Mouse (Mus musculus) liver, embryonic 15.5 days (tissue): Measurements from ENCODE around the gene Ldb1. TPM values are rescaled to one million over a fixed set of nuclear protein-coding genes. Genes with fewer than 3 reads are reported as not detected.
A peak's percentile ranks its signal among the peaks of the same experiment; 100 is the strongest.

Experiments used
- ATAC-seq: fragments of 200-750 bp; cut with Nextera tagmentation; 2 replicates; pipeline ENCODE4 v1.8.0; 2017; ENCODE audit warnings: moderate number of reproducible peaks, mild to moderate bottlenecking, moderate library complexity; ENCODE audit not compliant: insufficient read depth
- H3K27ac ChIP-seq: fragments of 300-500 bp; sonication (generic); replicated peaks from 2 replicates; pipeline ENCODE4 v1.5.1; 2015; ENCODE audit warnings: mild to moderate bottlenecking, inconsistent platforms
- H3K27me3 ChIP-seq: fragments of 300-500 bp; sonication (generic); 2 replicates; pipeline ENCODE4 v1.6.1; 2015; ENCODE audit warnings: mild to moderate bottlenecking, inconsistent platforms
- H3K36me3 ChIP-seq: fragments of 300-500 bp; sonication (generic); replicated peaks from 2 replicates; pipeline ENCODE4 v1.6.1; 2015; ENCODE audit warnings: moderate library complexity, mild to moderate bottlenecking, inconsistent platforms
- H3K4me1 ChIP-seq: fragments of 300-500 bp; sonication (generic); replicated peaks from 2 replicates; pipeline ENCODE4 v1.6.1; 2015; ENCODE audit warnings: inconsistent platforms
- H3K4me2 ChIP-seq: fragments of 300-500 bp; sonication (generic); 2 replicates; pipeline ENCODE4 v1.6.1; 2015; ENCODE audit warnings: moderate library complexity, mild to moderate bottlenecking, inconsistent platforms
- H3K4me3 ChIP-seq: fragments of 300-500 bp; sonication (generic); replicated peaks from 2 replicates; pipeline ENCODE4 v1.5.1; 2015; ENCODE audit warnings: mild to moderate bottlenecking, inconsistent platforms
- H3K9ac ChIP-seq: fragments of 300-500 bp; sonication (generic); 2 replicates; pipeline ENCODE4 v1.6.1; 2015; ENCODE audit warnings: moderate library complexity, mild to moderate bottlenecking, inconsistent platforms
- H3K9me3 ChIP-seq: fragments of 300-500 bp; sonication (generic); replicated peaks from 2 replicates; pipeline ENCODE4 v1.6.1; 2016; ENCODE audit warnings: inconsistent platforms
- WGBS: fragments of 180-500 bp; shearing (Covaris S2); methylation state at CpG from one replicate; pipeline ENCODE4 v1.1.7; 2015; ENCODE audit warnings: mixed read lengths; ENCODE audit not compliant: insufficient replicate concordance; 5-methylcytosine and 5-hydroxymethylcytosine counted together
- polyA plus RNA-seq: library from polyadenylated mRNA; unstranded; fragments of >200 nt; fragmentation: Nextera tagmentation; extraction: Ambion mirVana; gene quantifications from 2 replicates; pipeline ENCODE4 v1.2.1, GENCODE M21; 2015

The Ldb1 gene
- polyA plus RNA-seq, 1 experiment from 2014 or later = 27.0 TPM

DNA sequence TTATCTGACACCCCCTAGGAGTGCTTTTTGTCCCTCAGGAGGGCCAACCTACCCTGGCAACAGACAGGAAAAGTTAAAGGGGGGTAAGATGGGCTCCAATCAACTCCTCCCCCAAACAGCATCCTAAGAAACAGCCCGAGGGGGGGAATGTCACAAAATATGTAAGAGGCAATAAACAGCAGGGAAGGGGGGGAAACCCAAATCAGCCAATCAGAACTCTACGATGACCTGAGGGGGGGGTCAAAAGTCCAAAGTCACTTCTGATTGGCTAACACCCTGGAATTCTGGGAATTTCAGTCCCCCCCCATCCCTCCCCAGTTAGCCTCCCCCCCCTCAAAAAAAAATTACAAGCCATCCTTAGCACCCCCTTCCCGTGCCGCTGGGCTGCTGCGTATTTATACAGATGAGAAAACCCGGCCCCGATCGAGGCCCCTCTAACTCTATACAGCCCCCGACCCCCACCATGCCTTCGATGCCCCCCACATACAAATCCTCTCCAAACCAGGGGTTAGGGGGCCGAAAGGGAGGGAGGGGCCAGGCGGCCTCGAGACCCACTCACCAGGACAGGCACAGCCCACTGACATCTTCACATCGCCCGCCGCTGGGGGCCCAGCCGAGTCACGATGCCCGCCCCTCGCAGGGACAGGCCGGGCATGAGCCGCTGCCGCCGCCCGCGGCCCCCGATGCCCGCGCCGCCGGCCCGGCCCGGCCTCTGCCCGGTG is 582 bp downstream of the Ldb1 start, which contains the start of gene Pprc1:
Pprc1 (plus strand) TSS at position 616 of the 722 bp plus-strand sequence.
- H3K36me3 ChIP-seq = no peaks in the 10 kb centered on the region
- peak within 1 kb of the TSS; percentile 86 for H3K9ac ChIP-seq
- WGBS = 1% methylated on average over 33 of the region's 34 CpGs
- H3K27me3 ChIP-seq = peaks cover 31% of the 10 kb centered on the region
- peak within 1 kb of the TSS; percentile 99 for H3K4me2 ChIP-seq
- H3K9me3 ChIP-seq = no peaks in the 10 kb centered on the region
- peak within 1 kb of the TSS; percentile 93 for H3K27ac ChIP-seq
- peak within 1 kb of the TSS; percentile 89 for H3K4me3 ChIP-seq
- ATAC-seq = no peak
- H3K4me1 ChIP-seq = peaks cover 73% of the 10 kb centered on the region

- peaks cover 31% of the 10 kb centered on the region for H3K27me3 ChIP-seq
- H3K36me3 ChIP-seq = no peaks in the 10 kb centered on the region
- ATAC-seq = no peak
- peak overlapping the region; percentile 93; the same call in 1 of the 2 replicates for H3K27ac ChIP-seq
- H3K4me3 ChIP-seq = peak overlapping the region; percentile 89; the same call in 1 of the 2 replicates
- H3K4me1 ChIP-seq = peaks cover 77% of the 10 kb centered on the region
- H3K9ac ChIP-seq = peak overlapping the region; percentile 86; the same call in 1 of the 2 replicates
- WGBS = 46% methylated on average over 7 of the region's 7 CpGs
- peak overlapping the region; percentile 99 for H3K4me2 ChIP-seq
- no peaks in the 10 kb centered on the region for H3K9me3 ChIP-seq
Observed at GRCm38 (mm10) chr19:46043380-46043779, 1.6 kb downstream of the Ldb1 start.

GRCm38 (mm10) chr19:46042476-46043011 is 2.5 kb downstream of the Ldb1 start:
- 3% methylated on average over 6 of the region's 6 CpGs for WGBS
- Histone ChIP-seq H3K27ac (peak overlapping the region; percentile 93), H3K9me3 (no peaks in the 10 kb centered on the region), H3K27me3 (peaks cover 28% of the 10 kb centered on the region), H3K4me2 (peak overlapping the region; percentile 99), H3K4me1 (peaks cover 83% of the 10 kb centered on the region), H3K4me3 (peak overlapping the region; percentile 25), H3K9ac (peak overlapping the region; percentile 51), H3K36me3 (no peaks in the 10 kb centered on the region)
- ATAC-seq = no peak

DNA sequence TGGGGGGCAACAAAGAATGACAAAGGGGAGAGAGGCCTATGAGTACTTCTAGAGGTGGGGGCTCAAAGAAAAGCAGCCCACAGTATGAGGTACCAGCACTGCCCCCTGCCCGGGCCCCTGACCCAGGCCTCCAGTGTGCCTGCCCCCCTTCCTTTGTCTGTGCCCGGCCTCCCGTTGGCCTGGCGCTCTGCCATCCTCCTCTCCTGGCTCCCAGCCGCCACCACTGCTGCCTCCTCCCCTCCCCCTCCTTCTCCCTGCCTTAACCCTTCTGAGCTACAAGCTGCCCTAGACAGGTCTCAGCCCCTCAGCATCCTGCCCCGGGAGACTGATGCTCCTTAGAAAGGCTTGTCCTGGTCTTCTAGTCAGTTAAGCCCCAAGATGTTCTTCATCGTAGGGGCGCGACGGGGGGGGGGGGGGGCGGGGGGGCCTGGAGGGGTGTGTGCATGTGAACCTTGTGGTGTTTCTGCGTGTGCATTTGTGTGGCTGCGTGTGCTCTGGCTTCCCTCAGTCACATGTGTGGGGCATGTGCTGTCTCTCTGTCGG is 3.0 kb downstream of the Ldb1 start:
- peak overlapping the region; percentile 99 for H3K4me2 ChIP-seq
- H3K9ac ChIP-seq = peak overlapping the region; percentile 51
- H3K27ac ChIP-seq = peak overlapping the region; percentile 93
- H3K36me3 ChIP-seq = no peaks in the 10 kb centered on the region
- no peak for ATAC-seq
- peaks cover 24% of the 10 kb centered on the region for H3K27me3 ChIP-seq
- peak overlapping the region; percentile 25 for H3K4me3 ChIP-seq
- WGBS = under 1% methylated on average over 14 of the region's 14 CpGs
- H3K9me3 ChIP-seq = no peaks in the 10 kb centered on the region
- H3K4me1 ChIP-seq = peaks cover 88% of the 10 kb centered on the region

DNA sequence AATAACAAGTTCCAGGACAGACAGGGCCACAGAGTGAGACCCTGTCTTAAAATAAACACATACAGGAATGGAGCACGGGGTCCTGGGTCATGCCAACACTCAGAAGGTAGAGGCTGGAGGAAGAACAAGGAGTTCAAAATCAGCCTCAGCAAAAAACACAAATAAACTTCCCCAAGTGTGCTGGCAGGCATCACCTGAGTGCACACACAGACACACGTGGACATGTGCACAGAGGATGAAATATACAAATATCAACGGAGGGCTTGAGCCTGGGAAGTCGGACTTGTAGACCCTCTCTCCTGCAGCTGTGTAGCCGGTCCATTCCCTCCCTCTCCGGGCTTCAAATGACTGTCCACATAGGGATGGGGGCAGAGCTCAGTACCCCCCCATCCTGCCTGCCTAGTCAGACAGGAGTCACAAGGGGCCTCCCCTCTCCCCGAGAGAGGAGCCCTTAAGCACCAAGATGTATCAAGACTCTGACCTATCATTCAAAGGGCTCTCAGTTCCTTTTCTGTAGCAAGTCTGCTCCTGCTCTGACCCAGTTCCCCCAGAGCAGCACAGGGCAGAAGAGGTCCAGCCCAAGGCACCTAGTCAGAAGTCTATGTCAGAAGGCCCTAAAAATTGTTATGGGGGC is 3.6 kb downstream of the Ldb1 start:
- H3K4me3 ChIP-seq = peak overlapping the region; percentile 25; the same call in 1 of the 2 replicates
- peak overlapping the region; percentile 99 for H3K4me2 ChIP-seq
- no peaks in the 10 kb centered on the region for H3K9me3 ChIP-seq
- 33% methylated on average over 7 of the region's 7 CpGs for whole genome bisulfite sequencing
- peaks cover 18% of the 10 kb centered on the region for H3K27me3 ChIP-seq
- ATAC-seq = no peak
- peak overlapping the region; percentile 93 for H3K27ac ChIP-seq
- peaks cover 6% of the 10 kb centered on the region for H3K36me3 ChIP-seq
- H3K9ac ChIP-seq = peak overlapping the region; percentile 51
- H3K4me1 ChIP-seq = peaks cover 92% of the 10 kb centered on the region

GRCm38 (mm10) chr19:46040149-46040902 is 4.7 kb downstream of the Ldb1 start:
- H3K4me1 ChIP-seq = peaks cover 89% of the 10 kb centered on the region
- peak overlapping the region; percentile 74 for H3K4me3 ChIP-seq
- H3K9ac ChIP-seq = peak overlapping the region; percentile 87
- H3K36me3 ChIP-seq = peaks cover 16% of the 10 kb centered on the region
- no peaks in the 10 kb centered on the region for H3K9me3 ChIP-seq
- peak overlapping the region; percentile 99 for H3K4me2 ChIP-seq
- WGBS = 24% methylated on average over 14 of the region's 14 CpGs
- no peak for ATAC-seq
- peaks cover 7% of the 10 kb centered on the region for H3K27me3 ChIP-seq
- peak overlapping the region; percentile 93 for H3K27ac ChIP-seq

DNA sequence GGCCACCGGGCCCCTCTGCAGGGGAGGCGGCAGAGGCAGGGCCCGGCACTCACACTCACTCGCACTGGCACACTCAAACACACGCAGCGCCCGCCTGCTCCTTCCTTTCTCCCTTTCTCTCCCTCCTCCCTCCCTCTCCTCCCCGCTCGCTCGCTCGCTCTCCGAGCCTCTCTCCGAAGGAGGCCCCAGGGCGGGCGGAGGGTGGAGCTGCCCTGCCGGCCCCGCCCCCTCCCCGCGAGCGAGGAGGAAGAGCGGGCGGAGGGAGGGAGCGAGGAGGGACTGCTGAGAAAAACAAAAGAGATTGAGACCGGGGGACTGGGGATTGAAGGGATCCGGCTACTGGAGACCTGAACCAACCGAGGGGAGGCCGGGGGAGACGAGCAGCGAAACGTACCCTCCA is 5.5 kb downstream of the Ldb1 start:
- H3K9me3 ChIP-seq = no peaks in the 10 kb centered on the region
- peak; percentile 79 for ATAC-seq
- peak overlapping the region; percentile 99 for H3K4me2 ChIP-seq
- WGBS = 3% methylated on average over 23 of the region's 30 CpGs
- H3K4me3 ChIP-seq = peak overlapping the region; percentile 74
- peaks cover 85% of the 10 kb centered on the region for H3K4me1 ChIP-seq
- H3K36me3 ChIP-seq = peaks cover 25% of the 10 kb centered on the region
- H3K27me3 ChIP-seq = no peaks in the 10 kb centered on the region
- H3K27ac ChIP-seq = peak overlapping the region; percentile 93
- H3K9ac ChIP-seq = peak overlapping the region; percentile 87

DNA sequence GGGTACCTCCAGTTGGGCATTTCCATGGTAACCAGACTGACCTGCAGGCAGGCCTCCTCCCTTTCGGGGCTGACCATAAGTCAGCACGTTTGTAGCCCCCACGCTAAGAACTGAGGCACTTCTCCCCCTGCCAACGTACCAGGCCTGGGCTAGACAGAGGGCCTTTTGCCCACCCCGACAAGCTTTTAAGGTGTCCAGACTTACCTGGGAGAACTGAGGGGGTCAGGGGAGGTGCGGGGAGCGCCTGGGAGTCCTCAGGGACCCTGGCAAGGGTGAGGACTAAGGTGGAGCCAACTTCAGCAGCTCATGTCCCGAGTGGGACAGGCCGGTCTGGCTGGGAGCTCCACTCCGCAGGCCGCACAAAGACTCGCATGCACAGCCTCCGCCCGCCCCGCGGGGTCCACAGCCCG is 6.2 kb downstream of the Ldb1 start:
- no peaks in the 10 kb centered on the region for H3K9me3 ChIP-seq
- H3K9ac ChIP-seq = peak overlapping the region; percentile 87
- peak; percentile 25 for ATAC-seq
- H3K4me3 ChIP-seq = peak overlapping the region; percentile 74
- peak overlapping the region; percentile 93 for H3K27ac ChIP-seq
- peak overlapping the region; percentile 99 for H3K4me2 ChIP-seq
- H3K4me1 ChIP-seq = peaks cover 83% of the 10 kb centered on the region
- peaks cover 31% of the 10 kb centered on the region for H3K36me3 ChIP-seq
- 0% methylated on average over 17 of the region's 17 CpGs for WGBS
- H3K27me3 ChIP-seq = no peaks in the 10 kb centered on the region

- WGBS = 8% methylated on average over 13 of the region's 13 CpGs
- H3K4me3 ChIP-seq = peak overlapping the region; percentile 74
- H3K9ac ChIP-seq = peak overlapping the region; percentile 87
- peak overlapping the region; percentile 99 for H3K4me2 ChIP-seq
- peaks cover 76% of the 10 kb centered on the region for H3K4me1 ChIP-seq
- no peak for ATAC-seq
- H3K36me3 ChIP-seq = peaks cover 38% of the 10 kb centered on the region
- peak overlapping the region; percentile 93 for H3K27ac ChIP-seq
- no peaks in the 10 kb centered on the region for H3K9me3 ChIP-seq
- no peaks in the 10 kb centered on the region for H3K27me3 ChIP-seq
Observed at GRCm38 (mm10) chr19:46037925-46038850, 6.8 kb downstream of the Ldb1 start.
